Mouse (Mus musculus) kidney, postnatal 14 days (tissue): Measurements from ENCODE around the gene Itpr2.

Source experiments
- DNase-seq: peaks from one replicate; pipeline ENCODE4 v3.0.0; 2022; ENCODE audit warnings: mixed read lengths

Itpr2 gene

DNA sequence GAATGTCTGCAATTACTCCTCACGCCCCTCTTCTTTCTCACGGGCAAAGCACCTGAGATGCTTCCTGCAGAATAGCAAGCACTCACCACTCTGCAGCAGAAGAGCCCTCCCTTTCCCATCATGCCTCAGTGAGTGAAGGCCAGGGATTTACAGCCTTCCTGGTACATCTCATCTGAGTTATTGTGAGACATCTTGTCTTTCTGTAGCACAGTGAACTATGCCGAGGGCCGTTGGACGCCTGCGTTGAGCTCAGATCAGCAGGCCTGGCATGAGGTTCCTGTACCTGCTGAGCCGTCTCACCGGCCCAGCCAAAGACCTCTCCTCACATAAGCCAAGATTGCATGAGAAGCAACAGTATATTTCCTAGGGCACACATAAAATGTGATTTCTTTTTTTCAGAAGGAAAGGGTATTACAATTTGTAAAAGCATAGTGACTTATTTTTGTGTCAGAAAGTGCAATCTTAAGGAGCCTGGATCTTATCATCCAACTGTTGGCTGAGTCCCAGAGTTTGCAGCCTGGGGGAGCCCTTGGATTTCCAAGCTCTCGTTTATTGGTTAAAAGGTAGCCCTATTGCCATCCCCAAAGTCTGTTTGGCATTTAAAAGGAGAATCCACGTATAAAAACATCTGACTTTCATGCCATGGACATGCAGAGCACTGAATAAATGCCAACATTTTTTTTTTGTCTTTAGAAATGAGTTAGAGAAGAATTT lies 158.2 kb downstream of the Itpr2 start:
- DNase-seq, result no peak

DNA sequence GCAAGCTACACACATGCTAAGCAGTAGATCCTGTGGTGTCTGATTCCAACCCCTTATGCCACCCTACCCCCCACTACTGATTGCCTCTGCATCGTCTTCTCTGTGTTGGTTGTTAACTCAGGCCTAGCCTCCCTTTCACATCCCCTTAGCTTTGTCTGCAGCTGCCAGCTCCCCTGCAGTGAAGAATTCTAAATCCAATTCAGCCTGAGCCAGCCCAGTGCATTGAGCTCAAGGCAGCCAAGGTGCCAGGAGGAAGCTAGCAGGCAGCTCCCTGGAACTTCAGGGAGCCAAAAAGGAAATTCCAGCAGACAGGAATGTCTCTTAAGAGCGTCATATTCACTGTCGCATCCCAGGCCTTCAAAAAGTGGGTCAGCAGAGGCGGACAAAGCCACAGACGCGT lies 159.0 kb downstream of the Itpr2 start:
- peak; percentile 32 for DNase-seq

DNA sequence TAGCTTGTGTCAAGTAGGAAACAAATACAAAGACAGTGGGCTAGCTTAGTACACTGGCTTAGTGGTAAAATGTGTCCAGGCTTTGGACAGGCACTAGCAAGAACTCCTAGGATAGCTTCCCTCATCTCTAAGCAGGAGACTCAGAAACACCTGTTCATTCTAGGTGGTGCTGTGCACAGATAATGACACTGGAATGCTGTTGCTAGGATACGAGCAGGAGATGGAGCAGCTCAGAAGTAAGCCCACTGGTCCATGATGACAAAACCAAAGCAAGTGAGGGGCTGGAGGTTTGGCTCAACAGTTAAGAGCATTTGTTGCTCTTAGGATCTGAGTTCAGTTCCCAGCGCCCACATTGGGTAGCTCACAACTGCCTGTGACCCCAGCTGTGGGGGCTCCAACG lies 160.1 kb downstream of the Itpr2 start:
- DNase-seq, result no peak

DNA sequence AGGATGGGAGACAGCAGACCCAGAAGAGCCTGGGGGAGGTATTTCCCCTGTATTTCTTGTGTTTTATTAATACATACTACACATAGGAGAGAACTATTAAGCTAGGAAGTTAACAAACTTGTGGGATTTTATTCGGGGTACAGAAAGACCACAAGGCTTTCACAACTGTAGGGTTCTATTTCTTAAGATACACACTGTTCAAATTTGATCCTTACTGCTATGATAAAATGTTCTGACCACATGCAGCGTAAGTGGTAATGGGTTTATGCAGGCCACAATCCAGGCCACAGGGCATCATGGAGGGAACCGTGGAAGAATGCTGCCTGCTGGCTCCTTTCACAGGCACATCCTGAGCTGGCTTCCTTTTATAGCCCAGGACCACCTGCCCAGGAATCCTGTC lies 160.6 kb downstream of the Itpr2 start:
- DNase-seq, result no peak

DNA sequence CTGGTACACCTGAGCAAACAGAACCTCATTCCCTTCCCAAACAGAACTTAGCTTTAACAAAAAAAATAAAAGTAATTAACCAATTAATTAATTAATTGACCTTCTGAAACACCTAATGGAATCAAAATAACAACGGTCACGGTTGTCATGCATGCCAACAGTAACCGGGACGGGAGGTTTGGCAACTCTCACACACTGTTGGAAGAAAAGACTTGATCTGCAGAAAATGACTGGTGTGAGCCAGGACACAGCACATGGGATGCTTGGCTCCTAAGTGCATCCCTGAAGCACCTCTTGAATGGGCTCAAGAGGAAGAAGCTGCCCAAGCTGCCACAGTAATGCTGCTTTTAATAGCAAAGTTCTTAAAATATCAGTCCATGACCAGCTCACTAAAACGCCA lies 161.1 kb downstream of the Itpr2 start:
- no peak for DNase-seq

DNA sequence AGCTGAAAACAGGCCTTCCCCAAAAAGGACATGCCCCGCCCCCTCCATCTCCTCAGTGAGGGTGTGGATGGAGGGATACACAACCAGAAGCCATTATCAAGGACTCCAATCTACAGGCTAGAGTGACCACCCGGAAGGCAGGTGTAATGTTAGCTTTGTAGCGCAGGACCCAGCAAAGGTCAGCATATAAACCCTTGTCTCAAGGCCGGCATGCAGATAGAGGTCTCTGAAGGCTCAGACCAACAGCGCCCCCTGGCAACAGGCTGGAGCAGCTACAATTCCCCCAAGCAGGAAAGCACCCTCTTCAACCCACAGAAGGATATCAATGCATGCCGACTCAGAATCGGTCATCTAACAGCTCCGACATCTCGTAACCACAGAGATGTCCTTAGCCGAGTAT lies 162.2 kb downstream of the Itpr2 start:
- peak; percentile 40 for DNase-seq

DNA sequence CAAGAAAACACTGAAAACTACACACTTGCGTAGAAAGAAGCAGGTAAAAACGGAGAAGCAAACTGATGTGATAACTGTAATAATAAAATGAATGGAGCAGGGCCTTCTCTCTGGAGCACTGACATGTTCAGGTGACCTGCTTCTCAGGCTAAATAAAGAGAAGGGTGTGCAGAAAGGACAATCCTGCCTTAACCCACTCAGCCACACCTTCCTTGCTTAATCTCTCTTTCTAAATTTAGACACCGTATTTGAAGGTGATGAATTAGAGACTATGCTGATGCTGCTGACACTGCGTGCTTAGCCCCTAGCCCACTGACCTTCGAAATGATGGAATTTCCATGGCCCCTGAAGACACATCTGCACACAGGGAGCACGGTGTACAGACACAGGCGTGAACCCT lies 164.8 kb downstream of the Itpr2 start:
- DNase-seq, result no peak

DNA sequence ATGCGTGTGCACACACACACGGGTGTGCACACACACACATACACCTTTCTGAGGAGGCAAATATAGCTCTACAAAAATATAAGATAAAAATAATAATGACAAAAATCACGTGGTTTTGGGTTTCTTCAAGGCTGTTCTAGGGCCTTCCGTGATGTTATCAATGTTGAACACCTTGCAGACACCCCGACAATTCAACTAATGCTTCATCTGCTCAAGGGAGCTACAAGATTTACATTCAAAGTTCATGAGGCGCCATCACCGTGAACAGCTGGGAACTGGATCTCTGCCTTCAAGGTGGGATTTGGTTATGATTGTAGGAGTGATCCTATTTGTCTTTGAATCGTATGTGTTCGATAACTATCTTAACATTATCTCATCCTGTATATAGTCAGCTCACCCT lies 166.8 kb downstream of the Itpr2 start:
- DNase-seq, result no peak

DNA sequence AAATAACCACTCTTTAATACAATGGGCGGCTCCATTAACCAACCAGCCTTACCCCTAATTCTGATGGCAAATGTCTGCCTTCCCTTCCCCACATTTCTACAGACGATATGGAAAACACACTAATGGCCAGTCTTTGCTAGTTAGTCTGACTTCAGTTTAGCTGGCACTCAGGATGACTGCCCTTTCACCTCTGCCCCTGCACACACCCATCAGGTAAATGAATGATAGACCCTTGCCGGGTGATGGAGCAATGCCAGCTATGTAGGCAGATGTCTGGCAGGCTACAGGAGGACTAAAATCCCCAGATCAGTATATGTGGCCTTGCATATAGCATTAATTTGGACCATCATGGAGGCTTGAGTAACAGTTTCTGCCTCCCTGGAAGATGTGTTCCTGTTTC lies 168.5 kb downstream of the Itpr2 start:
- DNase-seq, result peak; percentile 82

DNA sequence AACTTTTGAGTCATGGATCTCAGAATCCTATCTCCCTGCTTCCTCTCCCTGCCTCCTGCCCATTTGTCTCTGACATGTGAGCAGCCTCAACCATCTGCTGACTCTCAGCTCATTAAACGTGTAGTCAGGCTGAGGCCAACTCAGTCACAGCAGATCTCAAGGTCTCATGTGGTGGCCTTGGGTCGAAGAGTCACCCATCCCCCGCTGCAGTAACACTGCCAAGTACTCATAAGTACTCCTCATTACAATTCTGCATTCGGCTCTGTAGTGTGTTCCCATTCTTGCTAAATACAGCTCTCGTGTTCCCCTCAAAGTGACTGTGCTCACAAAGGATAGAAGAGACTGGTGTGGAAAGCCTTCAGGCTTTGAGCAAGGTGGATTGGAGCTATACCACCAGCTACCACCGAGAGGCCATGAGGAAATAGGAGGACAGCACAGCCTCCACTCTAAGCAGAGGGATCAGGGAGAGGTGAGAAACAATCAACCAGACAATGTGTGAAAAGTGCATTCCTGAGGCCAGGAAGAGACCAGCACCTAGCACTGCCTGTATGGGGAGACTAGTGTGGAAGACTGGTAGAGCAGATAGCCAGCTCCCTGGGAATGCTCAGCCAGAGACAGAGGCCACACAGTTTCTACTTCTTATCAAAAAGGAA lies 170.9 kb downstream of the Itpr2 start:
- peak; percentile 32 for DNase-seq

DNA sequence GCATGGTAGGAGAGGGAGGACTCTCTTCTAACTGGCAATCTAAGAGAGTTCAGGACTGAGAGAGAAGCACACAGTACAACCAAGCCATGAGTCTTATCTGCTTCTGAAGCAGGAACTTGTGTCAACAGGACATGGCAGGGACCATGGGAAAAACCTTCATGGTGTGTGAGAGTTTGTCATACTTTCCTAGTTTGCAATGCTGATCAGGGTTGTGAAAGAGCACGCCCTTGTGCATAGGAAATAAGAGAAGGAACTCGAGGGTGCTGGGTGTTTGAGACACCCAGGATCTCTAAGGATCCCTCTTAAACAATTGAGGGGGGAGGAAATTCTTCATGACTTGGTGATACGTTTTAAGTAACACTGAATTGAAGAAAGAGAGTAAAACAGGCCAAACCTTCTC lies 172.9 kb downstream of the Itpr2 start:
- DNase-seq, result no peak

DNA sequence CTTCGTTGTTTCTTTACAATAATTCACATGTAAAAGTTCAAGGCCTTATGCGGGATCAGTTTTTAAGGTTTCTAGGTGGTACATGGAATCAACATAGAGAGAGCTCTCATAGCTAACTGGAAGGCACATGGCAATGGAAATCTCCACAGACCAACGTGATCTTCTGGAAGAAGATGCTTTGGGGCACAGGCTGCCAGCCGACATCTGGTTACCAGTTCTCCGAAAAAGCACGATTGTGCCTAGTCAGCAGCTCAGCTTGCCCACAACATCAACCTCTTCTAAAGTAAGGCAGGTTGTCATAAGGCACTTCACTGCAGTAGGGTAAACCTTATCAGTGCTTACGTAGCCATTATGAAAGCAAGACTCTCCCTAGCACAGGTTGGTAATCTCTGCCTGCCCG lies 175.4 kb downstream of the Itpr2 start:
- no peak for DNase-seq

DNA sequence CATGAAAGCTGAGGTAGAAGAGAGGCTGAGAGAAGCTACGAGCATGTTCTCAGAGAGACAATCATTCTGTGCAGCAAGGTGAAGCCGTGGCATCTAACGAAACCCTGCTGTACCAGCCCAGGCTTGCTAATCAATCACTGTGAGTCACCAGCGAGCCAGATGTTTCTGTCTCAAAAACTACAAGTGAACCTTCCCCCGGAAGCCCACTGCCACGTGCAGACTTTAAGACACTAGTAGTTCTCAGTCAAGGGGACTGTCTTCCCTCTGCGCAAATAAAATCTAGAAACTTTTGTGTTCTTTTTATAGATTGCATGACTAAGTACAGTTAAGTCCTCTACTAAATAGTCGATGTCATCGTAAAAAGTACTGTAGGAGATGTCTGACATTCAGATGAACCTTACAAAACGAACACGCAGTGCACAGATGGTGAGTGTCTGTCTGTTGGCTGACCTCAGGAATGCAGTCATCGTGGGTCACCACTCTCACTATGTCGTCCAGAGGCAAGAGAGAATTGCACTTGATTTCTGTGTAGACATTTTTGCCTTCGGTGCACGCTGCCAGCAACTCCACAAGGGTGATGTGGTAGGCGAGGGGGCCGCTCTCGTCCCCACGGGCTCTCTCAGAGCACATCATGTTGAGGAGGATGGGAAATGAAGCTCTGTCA lies 177.3 kb downstream of the Itpr2 start:
- DNase-seq, result peak; percentile 21

DNA sequence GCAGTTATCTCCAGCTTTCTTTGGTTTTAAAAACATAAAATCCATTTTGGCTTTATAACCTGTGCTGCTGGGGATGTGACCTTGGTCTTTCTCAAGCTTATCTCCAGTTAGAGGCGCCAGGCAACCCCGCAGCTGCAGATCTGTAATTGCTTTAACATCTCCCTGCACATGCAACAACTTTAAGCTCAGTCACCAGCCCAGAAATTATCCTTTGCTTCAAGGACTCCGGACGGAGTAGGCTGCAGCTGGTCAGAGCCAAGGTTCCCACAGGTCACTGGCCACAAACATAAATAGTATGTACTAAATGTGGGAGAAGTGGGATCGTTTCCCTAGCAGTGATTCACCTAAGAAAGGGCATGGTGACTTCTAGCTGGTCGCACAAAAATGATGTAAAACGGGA lies 179.5 kb downstream of the Itpr2 start:
- peak; percentile 19 for DNase-seq

DNA sequence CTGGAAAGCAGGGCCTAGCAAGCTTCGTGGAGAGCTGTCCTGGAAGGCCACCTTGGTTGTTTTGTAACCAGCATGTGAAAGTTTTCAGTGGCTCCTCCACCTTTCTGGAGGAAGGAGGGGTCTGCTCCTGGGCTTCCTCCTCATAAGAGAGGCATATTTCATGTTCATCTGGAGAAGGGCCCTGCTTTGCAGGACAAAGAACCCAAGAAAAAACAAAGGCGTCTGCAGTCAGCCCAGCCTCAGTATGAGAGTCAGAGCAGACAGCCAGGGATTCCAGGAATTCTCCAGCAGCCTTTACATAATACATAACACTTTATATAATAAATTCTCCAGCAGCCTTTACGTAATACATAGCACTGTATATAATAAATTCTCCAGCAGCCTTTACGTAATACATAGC lies 180.1 kb downstream of the Itpr2 start:
- DNase-seq, result peak; percentile 23

DNA sequence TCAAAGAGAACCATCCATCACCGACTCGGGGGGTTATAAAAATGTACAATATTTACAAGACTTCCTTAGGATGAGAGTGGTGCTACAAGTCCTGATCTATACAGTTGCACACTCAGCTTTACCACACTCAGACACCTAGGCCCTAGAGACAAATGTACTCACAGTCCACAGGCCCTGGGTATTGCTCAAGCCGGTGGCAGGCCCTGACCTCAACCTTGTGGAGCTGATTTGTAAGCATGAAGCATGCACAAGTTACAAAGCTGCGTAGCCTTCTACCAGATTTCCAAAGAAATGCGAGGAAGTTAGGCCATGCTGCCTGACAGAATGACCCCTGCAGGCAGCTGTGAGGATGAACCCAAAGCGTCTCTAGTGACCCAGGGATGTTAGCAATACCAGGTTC lies 185.6 kb downstream of the Itpr2 start:
- no peak for DNase-seq

DNA sequence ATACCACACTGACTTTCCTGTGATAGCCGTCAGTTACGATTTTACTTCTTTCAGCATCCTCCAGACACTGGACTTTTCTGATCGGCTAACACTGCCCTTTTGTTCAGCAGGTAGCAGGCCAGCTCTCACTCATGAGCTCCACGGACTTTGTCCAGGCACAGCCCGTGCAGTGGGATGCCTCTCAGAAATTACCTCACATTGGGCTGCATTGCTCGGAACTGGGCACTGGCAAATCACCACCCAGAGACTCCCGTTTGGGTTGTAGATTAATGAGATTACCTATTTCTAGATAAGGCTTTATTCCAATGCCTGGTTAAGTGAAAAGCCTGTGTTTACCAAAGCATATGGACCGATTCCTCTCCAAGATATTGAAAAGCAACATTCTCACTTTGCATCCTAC lies 186.9 kb downstream of the Itpr2 start:
- DNase-seq, result peak; percentile 70

DNA sequence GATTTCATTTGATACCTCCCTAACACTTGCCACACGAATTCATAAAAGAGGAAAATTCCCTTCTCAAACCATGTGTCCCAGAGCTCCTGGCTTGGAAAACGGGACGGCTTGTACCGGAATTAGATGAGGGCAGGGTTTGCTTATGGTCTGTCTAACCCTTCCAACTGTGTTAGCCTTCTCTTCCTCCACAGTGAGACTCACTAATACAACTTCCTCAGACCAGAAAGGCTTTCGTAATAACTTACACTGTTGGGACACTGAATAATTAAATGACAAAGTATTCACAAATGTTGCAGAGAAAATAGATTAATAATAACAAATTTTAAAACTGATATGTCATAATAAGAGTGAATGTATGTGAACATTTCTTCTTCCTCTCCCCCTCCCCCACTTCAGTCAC lies 187.7 kb downstream of the Itpr2 start:
- no peak for DNase-seq

DNA sequence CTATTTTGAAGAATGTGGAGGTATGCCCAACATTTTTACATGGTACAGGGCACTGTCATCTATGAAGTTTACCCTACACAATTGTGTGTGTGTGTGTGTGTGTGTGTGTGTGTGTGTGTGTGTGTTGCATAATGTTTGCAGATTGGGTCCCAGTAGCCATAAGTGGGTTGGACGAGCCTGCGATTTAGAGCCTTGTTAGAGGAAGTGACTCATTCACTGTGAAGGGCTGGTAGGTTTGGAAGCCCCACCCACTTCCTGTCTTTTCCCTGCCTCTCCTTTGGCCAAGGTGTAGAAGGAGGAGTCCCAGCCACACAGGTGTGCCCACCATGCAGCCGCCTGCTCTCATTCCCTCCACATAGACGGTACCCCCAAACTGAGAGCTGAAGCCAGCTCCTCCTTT lies 188.6 kb downstream of the Itpr2 start:
- DNase-seq, result no peak

DNA sequence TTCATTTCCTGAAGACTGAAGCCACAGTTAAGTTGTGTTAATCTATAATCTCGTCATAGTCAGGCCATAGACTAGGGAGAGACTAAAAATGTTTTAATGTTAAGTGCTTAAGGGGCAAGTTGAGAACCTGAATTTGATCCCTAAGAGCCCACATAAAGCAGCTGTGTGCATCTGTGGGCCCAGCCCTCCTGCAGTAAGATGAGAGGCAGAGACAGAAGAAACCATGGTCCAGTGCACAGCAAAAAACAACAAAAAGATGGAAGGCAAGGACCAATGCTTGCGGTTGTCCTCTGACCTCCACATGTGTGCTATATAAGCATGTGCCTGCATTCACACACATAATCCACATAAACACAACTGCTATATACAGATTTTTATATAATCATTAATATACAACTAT lies 191.8 kb downstream of the Itpr2 start:
- DNase-seq, result no peak

DNA sequence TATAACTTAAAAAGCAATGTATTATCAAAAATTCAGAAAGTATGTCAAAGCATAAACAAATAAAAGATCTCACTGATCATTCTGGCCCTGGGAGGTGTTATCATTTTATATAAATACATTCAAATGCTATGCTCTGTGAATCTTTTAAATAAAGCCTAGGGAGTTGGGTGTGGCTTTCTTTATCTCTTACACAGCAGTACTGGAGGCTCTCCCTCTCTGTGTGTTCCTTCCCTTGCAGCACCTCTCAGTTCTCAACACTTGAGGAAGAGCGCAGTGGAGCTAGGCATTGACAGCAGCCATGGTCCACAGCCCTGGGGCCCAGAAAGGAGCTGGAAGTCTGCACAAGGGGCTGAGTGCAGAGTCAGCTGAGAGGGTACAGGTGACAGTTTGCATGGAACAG lies 192.7 kb downstream of the Itpr2 start:
- no peak for DNase-seq

DNA sequence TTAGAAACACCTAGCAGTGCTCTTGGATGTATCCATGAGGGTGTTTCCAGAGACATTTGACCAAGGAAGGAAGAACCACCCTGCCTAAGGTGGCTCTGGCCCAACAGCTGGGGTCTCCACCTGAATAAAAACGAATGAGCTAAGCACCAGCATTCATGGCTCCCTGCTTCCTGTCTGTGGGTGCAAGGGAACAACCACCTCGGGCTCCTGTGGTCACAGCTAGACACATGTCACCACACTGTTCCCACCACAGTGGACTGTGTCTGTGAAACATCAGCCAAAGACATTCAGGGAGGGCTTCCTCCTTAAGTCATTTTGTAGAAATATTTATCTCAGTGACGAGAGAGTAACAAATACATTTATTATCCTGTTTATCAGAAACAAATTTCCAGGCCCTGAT lies 196.0 kb downstream of the Itpr2 start:
- no peak for DNase-seq

DNA sequence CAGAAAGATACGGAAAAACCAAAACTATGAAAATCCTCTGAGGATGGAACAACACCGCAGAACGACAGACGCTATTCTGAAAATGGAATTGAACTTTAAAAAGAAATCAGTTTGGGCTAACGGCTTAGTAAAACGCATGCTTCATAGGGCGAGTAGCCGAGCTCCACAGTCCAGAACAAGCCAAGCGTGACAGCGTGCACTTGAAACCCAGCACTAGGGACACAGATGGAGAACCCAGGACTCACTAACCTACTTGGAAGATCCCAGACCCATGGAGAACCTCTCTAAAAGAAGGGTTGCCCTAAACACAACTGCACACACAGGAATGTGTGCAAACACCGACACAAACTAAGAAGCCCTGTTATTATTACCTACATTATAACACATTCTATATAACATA lies 197.9 kb downstream of the Itpr2 start:
- no peak for DNase-seq

DNA sequence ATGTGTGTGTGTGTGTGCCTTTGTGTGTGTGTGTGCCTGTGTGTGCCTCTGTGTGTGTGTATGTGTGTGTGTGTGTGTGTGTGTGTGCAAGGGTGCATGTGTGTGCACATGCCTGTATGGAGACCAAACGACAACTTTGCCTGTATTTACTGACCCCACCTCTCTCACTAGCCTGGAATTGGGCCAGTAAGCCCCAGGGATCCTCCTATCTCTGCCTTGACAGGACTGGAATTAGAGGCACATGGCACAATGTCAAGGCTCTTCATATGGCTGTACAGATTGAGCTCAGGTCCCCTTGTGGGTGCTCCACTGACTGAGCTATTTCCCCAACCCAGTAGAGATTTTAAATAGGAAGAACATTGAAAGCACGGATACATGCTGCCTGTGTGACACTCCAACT lies 198.7 kb downstream of the Itpr2 start:
- DNase-seq, result no peak
